Mouse (Mus musculus): ENCODE data around the gene Cenpx.

GRCm38 (mm10) chr11:120676951-120677350, 36.6 kb downstream of the Cenpx start:
- TF ChIP-seq CTCF (IDR thresholded peaks at IDR 0.05; ENCODE audit: low read depth, low read length): no peak
- no peak for TF ChIP-seq POLR2A (IDR thresholded peaks at IDR 0.05; ENCODE audit: extremely low read depth, insufficient read depth, low read length)

All from liver, adult 2 months (tissue).